Mouse (Mus musculus): ENCODE results near the gene Abi2.

Abi2 gene

DNA sequence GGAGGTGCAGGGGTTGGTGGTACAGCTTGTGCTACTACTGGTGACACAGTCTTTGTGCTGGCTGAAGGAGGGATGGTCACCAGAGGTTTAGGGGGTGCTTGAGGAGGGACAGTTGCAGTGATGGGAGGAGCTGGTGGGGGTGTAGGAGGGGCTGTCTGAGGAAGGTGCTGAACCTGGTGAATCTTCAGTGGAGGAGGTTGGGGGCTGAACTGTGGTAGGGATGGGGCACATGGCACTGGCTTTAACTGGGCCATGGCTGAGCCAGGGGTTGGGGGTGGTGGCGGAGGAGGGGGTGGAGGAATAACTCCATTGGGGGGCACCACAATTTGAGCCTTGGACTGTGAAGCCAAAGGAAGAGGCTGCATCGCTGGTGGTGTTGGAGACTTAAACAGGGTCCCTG, 80.2 kb downstream of the Abi2 start:
- no peak for DNase-seq (ENCODE audit: low read depth)

DNA sequence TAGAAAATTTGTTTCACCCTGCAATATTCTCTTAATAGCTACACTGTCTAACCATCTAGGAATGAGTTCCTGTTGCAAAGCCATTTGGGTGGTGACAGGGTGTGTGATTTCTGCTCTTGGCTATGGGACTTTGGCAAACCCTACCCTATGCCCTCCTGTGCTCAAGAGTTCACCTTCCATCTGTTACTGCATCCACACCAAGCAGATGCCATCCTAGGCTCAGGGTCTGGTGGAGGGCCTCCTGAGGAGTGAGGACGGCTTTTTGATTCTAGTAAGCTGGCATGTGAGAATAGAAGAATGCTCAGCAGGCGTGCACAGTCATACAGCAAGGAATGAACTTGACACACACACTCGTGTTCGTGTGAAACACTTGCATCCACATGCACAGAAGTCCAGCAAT, 81.1 kb downstream of the Abi2 start:
- DNase-seq (ENCODE audit: low read depth): no peak

DNA sequence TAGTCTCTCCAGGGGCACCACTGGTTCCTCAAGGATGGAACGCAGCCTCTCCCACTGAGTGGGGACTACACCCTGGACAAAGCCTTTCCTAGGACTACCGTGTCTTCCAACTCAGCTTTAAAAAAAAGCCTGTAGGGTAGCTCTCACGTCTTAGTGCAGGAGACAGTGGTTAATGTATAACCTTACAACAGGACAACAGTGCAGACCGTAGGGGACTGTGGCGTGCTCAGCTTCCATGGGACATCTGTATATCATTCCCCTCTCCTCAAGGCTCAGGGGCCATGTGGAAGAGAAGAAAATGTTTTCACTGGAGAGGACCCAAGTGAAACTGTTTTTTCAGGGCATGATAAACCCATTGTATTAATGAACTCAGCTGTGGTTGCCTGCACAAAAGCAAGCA, 83.0 kb downstream of the Abi2 start:
- no peak for DNase-seq (ENCODE audit: low read depth)

DNA sequence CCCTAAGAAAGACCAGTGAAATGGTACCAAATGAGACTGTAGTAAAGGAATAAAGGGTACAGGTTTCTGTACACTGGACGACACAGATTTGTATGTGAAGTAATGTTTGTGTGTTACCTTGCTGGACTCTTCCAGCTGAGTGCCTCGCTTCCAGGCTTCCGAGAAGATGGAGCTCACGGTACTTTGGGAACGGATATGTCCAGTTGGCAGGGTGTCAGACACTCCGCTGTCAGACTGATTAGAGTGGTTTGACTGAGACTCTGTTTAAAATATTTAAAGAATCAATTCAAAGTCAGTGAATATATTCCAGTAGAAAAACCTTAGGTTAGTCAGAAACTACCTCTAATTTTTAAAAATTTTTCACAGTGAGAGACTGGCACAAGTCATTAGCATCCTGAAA, 84.0 kb downstream of the Abi2 start:
- no peak for DNase-seq (ENCODE audit: low read depth)

DNA sequence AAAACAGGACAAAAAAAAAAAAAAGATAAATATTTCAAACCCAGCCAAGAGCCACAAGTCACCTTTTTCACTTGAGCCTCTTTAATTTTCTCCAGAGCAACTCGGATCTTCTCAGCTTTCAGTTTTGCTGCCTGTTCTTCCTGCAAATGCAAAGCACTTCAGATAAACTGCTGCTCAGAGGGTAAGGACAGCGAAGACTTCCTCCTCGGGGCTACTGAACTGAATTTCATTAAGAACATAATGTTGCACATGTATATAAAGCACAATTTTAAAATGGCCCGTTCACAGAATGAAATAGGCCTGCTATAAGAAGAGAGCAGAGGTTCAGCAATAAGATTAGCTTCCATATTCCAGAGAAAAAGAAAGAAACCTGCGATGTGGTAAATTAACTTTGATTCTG, 94.0 kb downstream of the Abi2 start:
- no peak for DNase-seq (ENCODE audit: low read depth)

DNA sequence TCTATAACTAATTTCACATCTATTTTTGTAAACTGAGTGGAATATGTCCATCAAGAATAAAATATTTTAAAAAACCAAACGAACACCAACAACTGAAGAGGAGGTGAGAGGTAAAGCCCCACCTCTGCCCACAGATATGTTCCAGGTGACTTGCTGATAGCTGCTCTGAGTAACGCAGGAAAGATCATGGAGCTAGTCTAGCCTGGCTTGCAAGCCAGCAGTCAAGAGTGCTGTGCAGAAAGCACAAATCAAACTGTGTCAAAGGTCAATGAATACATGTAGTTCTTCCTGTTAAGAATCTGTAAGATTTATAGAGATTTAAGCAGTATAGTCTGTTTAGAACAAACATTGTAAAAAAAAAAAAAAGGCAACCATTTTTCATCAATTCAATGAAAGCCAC, 101.2 kb downstream of the Abi2 start:
- DNase-seq (ENCODE audit: low read depth): no peak

DNA sequence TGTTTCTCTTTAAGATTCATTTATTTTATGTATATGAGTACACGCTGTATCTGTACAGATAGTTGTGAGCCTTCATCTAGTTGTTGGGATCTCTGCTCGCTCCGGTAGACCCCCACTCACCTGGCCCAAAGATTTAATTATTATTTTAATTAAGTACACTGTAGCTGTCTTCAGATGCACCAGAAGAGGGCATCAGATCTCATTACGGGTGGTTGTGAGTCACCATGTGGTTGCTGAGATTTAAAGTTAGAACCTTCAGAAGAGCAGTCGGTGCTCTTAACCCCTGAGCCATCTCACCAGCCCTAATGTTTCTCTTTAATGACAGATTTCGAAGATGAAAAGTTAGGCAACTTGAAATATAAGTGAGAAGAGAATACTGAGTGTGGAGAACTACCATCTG, 120.7 kb downstream of the Abi2 start:
- no peak for DNase-seq (ENCODE audit: low read depth)

DNA sequence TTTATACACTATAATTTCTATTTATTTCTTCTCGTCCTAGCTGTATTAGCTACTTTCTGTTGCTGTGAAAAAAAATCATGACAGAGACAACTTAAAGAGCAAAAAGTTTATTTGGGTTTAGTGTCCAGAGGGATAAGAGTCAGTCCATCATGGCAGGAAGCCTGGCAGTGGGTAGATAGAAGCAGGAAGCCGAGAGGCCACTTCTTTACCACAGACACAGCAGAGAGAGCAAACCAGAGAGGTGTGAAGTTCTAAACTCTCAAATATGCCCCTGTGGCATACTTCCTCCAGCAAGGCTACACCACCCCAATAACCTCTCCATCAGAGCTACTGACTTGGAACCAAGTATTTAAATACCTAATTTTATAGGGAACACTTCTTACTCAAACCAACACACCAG, 121.2 kb downstream of the Abi2 start:
- no peak for DNase-seq (ENCODE audit: low read depth)
